Mouse (Mus musculus) hindlimb bud, embryonic 11.5 days (tissue): Measurements from ENCODE around the gene Dnah11.

Experiments
- DNase-seq: peaks from one replicate; pipeline ENCODE4 v3.0.0-alpha.2; 2012; ENCODE audit warnings: low read depth, low spot score; ENCODE audit errors: extremely low spot score

The Dnah11 gene

GRCm38 (mm10) chr12:118198386-118199093 lies at the start of gene Dnah11:
Gene Dnah11, minus strand, starts transcription at chr12:118199043.
- no peak for DNase-seq

GRCm38 (mm10) chr12:118221182-118221581 lies 22.3 kb upstream of the Dnah11 start:
- DNase-seq = no peak

DNA sequence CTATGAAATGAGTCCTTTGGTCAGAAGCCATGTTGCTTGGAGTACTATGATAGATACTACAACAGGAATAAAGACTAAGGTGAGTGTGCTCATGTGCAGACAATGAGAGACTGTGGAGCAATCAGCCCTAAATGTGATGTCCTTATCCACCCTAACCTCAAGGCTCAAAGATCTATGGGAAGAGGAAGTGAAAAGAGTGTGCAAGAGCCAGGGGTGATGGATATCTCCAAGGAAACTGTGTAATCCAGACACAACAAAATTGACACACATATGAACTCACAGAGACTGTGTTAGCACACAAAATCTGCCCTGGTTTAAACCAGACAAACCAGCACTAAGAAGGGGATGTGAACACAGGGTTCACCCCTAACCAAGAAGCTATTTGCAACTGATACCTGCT lies 21.2 kb upstream of the Dnah11 start:
- no peak for DNase-seq

DNA sequence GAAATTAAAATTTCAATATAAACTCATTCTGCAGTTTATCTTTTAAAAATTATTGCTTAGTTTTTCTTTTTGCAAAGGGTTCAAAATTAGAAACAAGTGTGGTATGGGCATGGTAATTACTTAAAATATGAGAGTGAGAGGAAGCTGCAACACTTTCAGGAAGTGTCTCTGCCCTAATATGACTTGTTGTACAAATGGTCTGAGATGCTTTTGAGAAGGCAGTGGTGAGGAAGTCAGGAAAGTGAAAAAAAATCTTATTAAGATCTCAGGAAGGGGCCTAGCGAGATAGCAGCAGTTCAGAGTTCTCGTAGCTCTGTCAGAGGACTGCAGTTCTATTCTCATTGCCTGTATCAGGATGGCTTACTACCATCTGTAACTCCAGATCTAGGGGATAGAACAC lies 13.3 kb upstream of the Dnah11 start:
- no peak for DNase-seq

GRCm38 (mm10) chr12:118196583-118196982 lies 2.3 kb downstream of the Dnah11 start:
- DNase-seq = no peak

DNA sequence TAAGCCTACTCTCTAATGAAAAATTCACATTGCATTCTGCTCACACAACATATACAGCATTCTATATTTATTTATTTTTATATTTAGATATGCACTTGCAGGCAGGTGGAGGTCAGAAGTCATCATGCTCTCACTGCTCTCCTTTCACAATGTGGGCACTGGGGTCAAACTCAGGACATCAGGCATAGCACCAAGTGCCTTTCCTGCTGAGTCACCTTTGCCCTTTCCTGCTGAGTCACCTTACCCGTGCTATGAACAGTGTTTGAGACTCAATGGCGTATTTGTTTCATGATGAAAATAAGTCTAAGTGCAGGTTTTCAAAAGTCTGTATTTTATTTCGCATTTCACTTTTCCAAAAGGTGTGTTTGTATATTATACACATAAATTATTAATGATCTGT lies 9.3 kb downstream of the Dnah11 start:
- no peak for DNase-seq

DNA sequence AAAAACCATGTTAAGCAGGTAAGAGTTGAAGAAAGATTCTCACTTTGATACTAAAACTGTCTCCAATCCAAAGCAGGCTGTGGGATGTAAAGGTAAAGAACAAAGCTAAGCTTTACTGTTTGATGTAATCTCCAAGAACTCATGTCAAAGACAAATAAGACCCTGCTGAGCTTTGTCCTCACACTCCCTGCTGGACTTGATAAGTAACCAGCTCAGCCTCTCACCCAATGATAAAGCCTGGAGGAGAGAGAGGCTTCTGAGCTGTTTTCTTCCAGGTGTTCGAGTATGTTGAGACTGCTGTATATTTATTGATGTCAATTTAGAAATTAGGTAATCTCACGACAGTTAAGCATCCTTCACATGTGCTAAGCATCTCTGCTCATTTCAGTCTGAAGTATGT lies 11.2 kb downstream of the Dnah11 start:
- DNase-seq = no peak

DNA sequence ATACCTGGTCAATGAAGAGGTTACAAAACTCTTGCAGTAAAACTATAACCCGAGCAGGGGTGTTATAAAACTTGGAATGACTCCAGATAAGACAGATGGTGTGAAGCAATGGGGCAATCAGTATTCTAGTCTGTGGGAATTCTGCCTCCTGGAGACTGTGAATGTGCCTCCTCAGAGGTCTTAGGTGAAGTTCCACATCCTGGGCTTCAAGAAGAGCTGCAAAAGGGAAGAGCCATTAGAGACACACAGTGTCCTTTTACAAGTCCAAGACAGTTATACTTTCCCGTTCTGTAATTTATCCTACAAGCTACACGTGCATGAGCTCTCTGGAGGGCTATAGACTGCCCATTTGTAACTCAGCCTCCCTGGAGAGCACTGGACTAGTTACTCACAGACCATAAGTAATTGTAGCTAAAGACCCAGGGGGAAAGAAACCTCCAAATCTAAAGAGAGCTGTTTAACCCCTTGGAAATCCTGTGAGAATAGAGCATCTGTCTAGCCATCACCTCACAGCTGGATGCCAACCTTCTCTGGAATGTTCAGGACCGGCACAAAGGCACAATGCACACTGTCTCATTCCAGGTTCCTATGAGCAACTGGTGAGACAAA lies 11.9 kb downstream of the Dnah11 start:
- DNase-seq = no peak

GRCm38 (mm10) chr12:118186120-118186880 lies 12.5 kb downstream of the Dnah11 start:
- DNase-seq = no peak

DNA sequence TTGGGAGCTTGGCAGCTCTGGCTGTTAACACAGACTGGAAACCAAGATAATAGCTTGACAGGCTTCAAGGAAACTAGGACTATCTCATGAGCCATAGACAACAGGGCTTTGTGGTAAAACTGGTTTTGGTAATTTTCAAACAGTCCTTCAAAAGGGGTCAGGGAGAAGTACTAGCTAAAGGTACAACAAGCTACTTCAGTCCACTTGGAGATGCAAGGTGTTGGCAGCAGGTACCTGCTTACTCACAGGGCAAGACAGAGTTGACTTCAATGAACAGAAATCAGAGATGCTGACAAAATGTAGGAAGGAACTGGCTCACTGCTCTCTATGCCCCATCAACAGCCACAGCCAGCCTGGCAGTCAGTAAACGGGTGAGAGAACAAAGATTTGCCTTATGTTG lies 14.1 kb downstream of the Dnah11 start:
- no peak for DNase-seq

GRCm38 (mm10) chr12:118177756-118178155 lies 21.1 kb downstream of the Dnah11 start:
- no peak for DNase-seq

DNA sequence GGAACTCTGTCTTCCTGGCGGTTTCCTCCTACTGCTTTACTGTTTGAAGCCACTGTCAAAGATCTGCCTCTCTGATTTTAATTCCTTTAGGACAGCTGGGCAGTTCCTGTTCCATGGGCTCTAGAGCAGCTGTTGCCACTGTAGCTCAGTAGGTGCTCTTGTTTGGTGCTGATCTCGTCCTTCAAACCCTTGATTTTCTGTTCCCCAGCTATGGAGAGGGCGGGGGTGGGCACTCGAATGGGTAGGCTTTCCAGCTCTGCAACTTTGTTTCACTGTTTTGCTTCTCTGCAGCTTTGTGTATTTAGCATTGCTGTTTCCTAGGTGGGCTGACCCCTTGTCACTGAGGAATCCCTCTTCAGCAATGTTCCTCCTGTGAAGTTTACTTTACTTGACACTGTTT lies 34.1 kb downstream of the Dnah11 start:
- no peak for DNase-seq

GRCm38 (mm10) chr12:118156986-118157385 lies 41.9 kb downstream of the Dnah11 start:
- no peak for DNase-seq

DNA sequence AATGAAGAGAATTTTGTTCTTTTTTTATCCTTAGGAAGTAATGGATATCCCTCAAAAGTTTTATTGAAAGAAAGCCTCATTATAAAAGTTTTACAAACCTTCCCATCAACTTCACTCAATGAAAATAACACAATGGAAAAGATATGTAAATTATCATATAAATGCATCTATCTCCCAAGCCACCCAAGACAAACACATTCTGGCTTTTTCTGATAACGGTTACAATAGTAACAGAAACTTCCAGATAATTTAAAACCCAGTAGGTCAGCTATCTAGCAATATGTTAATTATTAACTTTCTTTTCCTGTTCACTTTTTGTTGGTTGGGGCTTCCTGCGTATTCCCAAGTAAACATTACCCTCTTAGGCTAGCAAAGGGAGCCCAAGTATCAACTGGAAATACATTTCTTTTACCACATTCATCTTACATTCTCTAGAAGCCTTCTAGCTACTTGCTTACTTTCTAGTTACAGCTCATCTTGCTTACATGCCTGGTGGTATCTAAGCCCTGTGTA lies 51.3 kb downstream of the Dnah11 start:
- DNase-seq = no peak

- no peak for DNase-seq
Observed at GRCm38 (mm10) chr12:118128116-118128515, 70.7 kb downstream of the Dnah11 start.

- no peak for DNase-seq
Observed at GRCm38 (mm10) chr12:118119668-118120067, 79.2 kb downstream of the Dnah11 start.

- no peak for DNase-seq
Observed at GRCm38 (mm10) chr12:118112599-118112998, 86.2 kb downstream of the Dnah11 start.

GRCm38 (mm10) chr12:118111896-118112295 lies 86.9 kb downstream of the Dnah11 start:
- no peak for DNase-seq

- DNase-seq = no peak
Observed at GRCm38 (mm10) chr12:118107719-118108118, 91.1 kb downstream of the Dnah11 start.

GRCm38 (mm10) chr12:118104520-118104919 lies 94.3 kb downstream of the Dnah11 start:
- no peak for DNase-seq

- DNase-seq = no peak
Observed at GRCm38 (mm10) chr12:118099694-118100093, 99.1 kb downstream of the Dnah11 start.

DNA sequence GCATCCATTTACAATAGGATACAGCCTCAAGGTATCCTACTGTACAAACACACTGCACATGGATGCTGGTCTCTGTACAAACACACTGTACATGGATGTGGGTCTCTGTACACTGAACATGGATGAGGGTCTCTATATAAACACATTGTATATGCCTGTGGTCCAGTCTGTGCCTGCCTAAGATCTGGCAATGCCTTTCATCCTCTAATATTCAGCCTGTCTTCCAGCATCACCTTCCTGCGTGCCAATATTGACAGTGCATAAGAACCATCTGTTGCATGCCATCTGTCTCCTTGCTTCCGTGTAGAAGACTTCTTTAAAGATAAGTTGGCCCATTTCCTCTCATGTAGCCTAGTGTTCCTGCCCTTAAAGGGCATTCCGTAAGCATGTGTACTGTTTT lies 100.6 kb downstream of the Dnah11 start:
- no peak for DNase-seq
